Mouse (Mus musculus): ENCODE measurements at regions not wholly inside any gene's neighbourhood (a gene's known extent, or its start where the extent isn't known, plus 50 kb on each side); places are given as distances from the start of the nearest gene placed in this dataset.
A peak's percentile ranks its signal among the peaks of the same experiment; 100 is the strongest.

DNA sequence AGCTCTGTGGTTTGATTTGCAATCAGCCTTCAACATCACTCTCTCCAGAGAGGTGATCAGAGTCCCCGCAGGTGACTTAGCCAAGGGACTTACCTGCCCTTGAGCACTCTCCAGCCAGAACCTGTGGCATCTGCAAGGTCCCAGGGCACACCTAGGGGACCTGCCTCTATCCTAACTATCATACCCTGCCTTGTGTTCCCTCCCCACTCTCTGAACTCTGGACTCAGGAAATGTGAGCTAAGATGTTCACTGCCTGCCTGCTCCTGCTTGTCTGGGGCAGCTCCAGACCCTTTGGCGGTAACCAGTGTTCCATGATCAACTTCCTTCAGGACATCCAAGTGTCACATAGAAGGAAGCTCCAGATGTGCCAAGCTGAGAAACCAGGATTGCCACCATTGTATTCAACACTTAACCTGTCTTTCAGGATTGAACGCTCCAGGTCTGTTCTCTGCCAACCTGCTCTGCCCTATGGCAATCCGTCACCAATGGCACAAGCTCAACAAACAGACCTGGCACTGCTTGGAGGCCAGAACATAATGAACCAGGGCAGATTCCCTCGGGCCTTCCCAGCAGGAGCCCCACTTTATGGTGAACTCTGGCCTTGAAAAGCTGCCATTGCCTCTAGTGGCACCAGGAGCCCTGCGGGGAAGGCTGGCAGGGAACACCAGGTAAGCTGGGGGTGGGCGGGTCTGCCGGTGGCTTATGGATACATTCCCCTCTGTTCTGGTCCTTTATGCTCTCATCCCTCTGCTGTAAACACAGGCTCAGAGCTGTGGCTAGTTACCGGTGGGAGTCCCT is 223.2 kb downstream of the Tle3 start:
- TF ChIP-seq CTCF (IDR thresholded peaks at IDR 0.05; ENCODE audit: borderline replicate concordance, extremely low read depth, insufficient read depth, insufficient read length) (no peak), POLR2A (IDR thresholded peaks at IDR 0.05; ENCODE audit: borderline replicate concordance, extremely low read depth, insufficient read depth, insufficient read length, poor library complexity, severe bottlenecking) (no peak)
- peak; percentile 29 for DNase-seq (ENCODE audit: low read depth)

DNA sequence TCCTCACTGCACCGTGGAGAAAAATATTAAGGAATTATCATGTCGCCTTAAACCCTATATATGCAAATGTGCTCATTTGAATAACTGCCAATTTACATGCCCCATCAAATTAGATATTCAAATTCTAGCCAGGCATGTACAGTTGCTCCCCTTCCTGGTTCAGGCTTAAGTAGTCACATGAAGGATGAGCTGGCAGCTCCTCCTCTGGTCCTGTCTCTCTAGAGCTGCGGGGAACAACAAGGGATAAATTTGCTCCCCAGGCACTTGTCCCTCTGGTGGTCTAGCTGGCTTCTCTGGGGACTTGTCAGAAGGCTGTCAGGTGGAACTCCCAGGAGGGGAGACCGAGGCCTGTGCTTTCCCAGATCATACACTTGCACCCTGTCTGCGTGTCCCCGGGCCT is 221.8 kb downstream of the Tle3 start:
- TF ChIP-seq POLR2A (IDR thresholded peaks at IDR 0.05; ENCODE audit: borderline replicate concordance, extremely low read depth, insufficient read depth, insufficient read length, poor library complexity, severe bottlenecking) (no peak), CTCF (IDR thresholded peaks at IDR 0.05; ENCODE audit: borderline replicate concordance, extremely low read depth, insufficient read depth, insufficient read length) (no peak)
- peak; percentile 72 for DNase-seq (ENCODE audit: low read depth)

DNA sequence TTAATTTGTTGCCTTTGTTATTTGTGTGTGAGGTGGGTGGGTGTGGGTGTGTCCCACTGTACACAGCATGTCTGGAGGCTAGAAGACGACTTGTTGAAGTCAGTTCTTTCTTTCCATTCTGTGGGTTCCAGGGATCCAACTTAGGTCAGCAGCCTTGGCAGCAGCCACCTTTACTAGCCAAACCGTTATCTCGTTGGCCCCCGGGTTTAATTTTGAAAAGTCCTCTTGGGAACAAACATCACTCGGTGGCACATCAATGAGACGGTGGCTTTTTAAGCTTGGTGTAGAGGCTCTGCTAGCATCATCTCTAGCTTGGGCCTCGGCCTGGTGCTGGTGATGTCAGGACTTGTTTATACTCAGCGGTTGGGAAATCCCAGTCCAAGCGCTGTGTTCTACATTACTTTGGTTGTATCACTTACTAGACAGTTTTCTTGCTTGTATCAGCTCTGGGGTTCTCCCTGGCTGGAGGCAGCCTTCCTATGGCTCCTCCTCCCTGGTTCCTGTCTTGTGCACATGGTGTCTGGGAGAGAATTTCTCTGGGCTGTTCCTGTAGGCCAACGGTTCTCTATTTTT is 217.6 kb downstream of the Tle3 start:
- TF ChIP-seq CTCF (IDR thresholded peaks at IDR 0.05; ENCODE audit: borderline replicate concordance, extremely low read depth, insufficient read depth, insufficient read length) = no peak
- no peak for TF ChIP-seq POLR2A (IDR thresholded peaks at IDR 0.05; ENCODE audit: borderline replicate concordance, extremely low read depth, insufficient read depth, insufficient read length, poor library complexity, severe bottlenecking)
- DNase-seq (ENCODE audit: low read depth) = no peak

DNA sequence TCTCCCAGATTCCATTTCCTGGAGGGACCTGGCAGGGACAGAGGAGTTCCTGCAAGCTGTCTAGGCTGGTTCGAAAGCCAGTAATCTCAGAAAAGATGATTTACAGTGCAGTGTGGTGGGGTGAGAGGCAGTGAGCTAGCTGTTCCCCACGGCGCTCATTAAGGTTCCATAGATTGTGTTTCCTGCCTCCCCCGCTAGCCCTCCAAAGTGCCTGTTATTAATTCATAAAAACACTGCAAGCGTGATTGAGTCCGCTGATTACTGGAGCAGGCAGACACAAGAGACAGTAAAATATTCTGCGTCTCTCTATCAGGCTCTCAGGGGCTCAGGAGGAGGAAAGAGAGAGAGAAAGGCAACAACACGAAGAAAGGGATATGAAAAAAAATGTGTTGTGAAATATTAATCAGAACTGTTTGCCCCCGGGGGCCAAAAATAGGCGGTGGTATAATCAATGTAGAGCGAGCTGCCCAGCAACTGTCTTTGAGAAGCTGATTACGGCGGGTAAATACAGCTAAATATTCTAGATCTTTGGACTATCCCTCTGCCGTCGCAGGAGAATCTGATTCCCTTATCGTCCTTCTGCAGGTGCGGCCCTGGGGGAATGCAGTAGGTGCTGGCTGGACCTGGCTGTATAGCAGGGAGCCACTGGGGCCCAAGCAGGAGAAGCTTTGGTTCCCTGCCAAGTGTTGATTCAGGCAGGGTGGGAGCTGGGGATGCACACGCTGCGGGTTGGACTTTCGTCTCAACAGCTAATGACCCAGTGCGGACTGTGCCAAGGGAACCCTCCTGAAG is 211.3 kb downstream of the Tle3 start:
- DNase-seq (ENCODE audit: low read depth) = peak; percentile 87
- TF ChIP-seq POLR2A (IDR thresholded peaks at IDR 0.05; ENCODE audit: borderline replicate concordance, extremely low read depth, insufficient read depth, insufficient read length, poor library complexity, severe bottlenecking) = no peak

DNA sequence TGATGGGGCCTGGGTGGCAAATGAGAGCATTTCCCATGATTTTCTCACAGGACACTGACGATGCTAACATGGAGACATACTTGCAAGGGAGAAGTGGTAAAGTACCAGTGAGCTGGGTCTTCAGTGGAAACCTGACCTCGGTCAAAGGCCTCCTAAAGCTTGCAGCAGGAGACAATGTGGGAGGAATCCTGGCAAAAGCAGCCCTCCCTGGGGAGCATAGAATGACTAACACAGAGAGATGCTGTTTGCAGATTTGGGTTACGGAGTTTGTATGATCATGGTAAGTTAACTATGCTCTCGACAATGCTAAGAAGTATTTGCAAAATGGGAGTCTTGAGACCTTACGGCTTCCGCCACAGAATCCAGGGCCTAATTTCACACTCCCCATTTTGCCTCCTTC is 208.9 kb downstream of the Tle3 start:
- DNase-seq (ENCODE audit: low read depth) = no peak
- TF ChIP-seq POLR2A (IDR thresholded peaks at IDR 0.05; ENCODE audit: borderline replicate concordance, extremely low read depth, insufficient read depth, insufficient read length, poor library complexity, severe bottlenecking) (no peak), CTCF (IDR thresholded peaks at IDR 0.05; ENCODE audit: borderline replicate concordance, extremely low read depth, insufficient read depth, insufficient read length) (no peak)

DNA sequence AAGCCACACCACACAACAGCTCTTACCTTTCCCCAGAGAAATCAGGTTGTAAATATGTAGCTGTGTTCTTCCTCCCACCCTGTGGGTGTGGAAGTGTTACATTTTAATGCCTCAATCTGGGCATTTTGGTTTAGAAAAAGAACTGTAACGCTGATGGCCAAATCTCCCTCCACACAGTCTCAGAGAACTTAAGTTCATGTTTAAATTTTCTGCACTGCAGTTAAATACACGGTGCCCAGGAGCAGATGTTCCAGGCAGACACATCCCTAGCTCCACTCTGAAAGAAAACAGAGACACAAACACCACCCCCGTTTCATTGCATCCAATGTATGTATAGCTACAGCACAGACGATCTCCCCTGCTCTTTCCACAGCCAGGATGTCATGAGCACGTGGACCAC is 206.1 kb downstream of the Tle3 start:
- TF ChIP-seq CTCF (IDR thresholded peaks at IDR 0.05; ENCODE audit: borderline replicate concordance, extremely low read depth, insufficient read depth, insufficient read length) = no peak
- no peak for TF ChIP-seq POLR2A (IDR thresholded peaks at IDR 0.05; ENCODE audit: borderline replicate concordance, extremely low read depth, insufficient read depth, insufficient read length, poor library complexity, severe bottlenecking)

DNA sequence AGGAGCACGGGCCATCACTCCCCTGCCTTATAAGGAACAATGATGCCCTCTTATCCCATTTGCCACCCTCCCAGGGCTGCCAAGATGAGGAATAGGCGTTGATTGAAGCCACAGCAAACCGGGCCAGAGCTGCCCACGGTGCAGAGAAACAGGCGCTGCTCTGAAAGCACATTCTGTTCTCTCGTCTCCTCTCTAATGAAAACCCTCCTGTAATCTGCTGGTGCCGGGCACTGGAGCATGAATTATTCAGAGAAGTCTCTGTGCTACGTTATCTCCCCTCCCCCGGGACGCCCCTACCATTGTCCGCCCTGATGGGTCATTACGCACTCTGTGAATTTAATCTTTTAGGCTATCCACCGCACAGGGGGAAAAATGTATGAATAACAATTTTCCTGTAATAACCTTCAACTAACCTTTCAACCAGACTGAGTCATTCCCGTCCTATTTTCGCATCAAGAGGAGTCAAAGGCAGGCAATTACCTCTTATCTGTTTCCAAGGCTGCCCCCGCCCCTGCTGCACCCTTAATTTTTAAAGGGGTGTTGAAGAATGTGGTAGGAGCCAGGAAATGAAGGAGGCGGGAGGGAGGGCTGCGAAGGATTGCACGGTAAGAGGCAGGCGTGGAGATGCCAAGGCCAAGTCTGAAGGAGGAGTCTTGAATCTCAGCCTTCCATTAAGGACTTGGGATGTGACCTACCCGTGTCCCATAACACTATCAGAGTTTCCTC is 201.6 kb downstream of the Tle3 start:
- TF ChIP-seq CTCF (IDR thresholded peaks at IDR 0.05; ENCODE audit: borderline replicate concordance, extremely low read depth, insufficient read depth, insufficient read length) = no peak
- no peak for TF ChIP-seq POLR2A (IDR thresholded peaks at IDR 0.05; ENCODE audit: borderline replicate concordance, extremely low read depth, insufficient read depth, insufficient read length, poor library complexity, severe bottlenecking)
- peak; percentile 95 for DNase-seq (ENCODE audit: low read depth)

More for the DNA sequence above, 206.1 kb downstream of the Tle3 start:
- DNase-seq (ENCODE audit: low read depth) = no peak

DNA sequence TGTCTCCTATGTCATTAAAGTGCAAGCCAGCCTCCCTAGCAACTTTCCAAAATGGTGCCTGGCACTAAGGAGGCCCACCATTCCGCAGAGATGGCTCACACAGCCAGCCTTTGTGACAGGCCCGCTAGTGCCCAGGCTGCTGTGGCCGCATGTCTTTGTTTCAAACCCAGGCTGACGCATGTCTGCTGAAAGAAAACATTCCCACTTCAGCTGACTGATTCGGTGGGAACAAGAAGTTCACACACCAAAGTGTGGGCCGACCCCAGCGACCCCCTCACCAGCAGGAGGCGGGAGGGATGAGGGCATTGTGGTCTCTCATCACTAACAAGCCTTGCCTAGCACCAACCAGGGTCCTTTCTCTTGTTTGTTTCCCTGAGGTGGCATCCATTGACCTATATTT is 190.9 kb downstream of the Tle3 start:
- TF ChIP-seq CTCF (IDR thresholded peaks at IDR 0.05; ENCODE audit: borderline replicate concordance, extremely low read depth, insufficient read depth, insufficient read length) (no peak), POLR2A (IDR thresholded peaks at IDR 0.05; ENCODE audit: borderline replicate concordance, extremely low read depth, insufficient read depth, insufficient read length, poor library complexity, severe bottlenecking) (no peak)
- peak; percentile 90 for DNase-seq (ENCODE audit: low read depth)

DNA sequence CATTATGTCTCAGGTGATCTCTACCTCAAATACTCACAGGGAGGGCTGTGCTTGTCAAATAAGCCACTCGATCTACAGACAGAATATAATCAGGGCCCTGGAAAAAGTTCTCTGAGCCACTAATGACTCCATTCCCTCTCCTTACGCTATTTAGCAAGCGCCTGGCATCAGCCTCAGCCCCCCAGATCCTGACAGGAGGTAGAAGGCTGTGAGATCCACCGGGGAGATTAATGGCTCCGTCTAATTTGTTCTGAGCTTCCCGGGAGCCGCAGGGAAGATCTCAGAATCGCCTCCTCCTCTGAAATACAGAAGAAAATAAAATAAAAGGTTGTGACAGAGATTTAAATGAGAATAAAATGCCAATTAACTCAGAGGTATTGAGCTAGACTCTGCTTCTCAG is 189.4 kb downstream of the Tle3 start:
- TF ChIP-seq CTCF (IDR thresholded peaks at IDR 0.05; ENCODE audit: borderline replicate concordance, extremely low read depth, insufficient read depth, insufficient read length) = no peak
- no peak for TF ChIP-seq POLR2A (IDR thresholded peaks at IDR 0.05; ENCODE audit: borderline replicate concordance, extremely low read depth, insufficient read depth, insufficient read length, poor library complexity, severe bottlenecking)
- peak; percentile 79 for DNase-seq (ENCODE audit: low read depth)

DNA sequence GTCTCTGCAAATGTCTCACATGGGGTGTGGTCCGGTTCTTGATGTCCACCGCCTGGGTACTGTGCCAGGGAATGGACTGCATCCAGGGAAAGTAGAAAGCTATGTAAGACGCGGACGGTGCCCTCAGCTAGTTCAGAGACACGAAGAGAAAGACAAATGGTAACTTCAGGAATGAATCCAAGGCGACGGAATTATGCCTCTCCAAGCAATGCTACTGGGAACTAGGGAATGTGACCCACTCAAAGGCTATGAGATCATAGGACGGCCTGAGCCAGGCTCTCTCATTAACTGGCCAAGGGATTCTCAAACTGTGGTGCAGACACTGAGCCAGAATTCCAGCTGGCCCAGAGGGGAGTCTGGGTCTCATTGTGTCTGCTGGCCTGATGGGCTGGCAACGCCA is 186.5 kb downstream of the Tle3 start:
- peak; percentile 89 for DNase-seq (ENCODE audit: low read depth)
- TF ChIP-seq CTCF (IDR thresholded peaks at IDR 0.05; ENCODE audit: borderline replicate concordance, extremely low read depth, insufficient read depth, insufficient read length) (no peak), POLR2A (IDR thresholded peaks at IDR 0.05; ENCODE audit: borderline replicate concordance, extremely low read depth, insufficient read depth, insufficient read length, poor library complexity, severe bottlenecking) (no peak)

DNA sequence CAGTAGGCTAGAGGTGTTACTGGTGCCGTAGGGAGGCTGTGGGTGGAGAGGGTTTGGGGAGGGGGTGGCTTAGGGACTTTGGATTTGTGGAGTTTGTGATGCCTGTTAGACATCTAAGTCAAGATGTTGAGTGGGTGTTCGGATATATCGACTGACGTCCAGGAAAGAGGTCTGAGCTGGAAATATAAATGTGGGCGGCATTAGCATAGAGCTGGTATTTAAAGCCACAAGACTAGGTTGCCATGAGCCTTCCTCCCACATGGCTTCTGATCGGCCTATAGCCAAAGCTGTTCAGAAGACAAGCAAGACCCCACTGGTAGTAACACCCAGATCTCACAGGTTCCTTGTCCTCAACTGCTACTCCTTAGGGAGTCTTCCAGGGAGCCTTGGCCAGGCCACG is 184.9 kb downstream of the Tle3 start:
- DNase-seq (ENCODE audit: low read depth) = no peak
- no peak for TF ChIP-seq CTCF (IDR thresholded peaks at IDR 0.05; ENCODE audit: borderline replicate concordance, extremely low read depth, insufficient read depth, insufficient read length)
- no peak for TF ChIP-seq POLR2A (IDR thresholded peaks at IDR 0.05; ENCODE audit: borderline replicate concordance, extremely low read depth, insufficient read depth, insufficient read length, poor library complexity, severe bottlenecking)

All from brain, embryonic 14.5 days (tissue).